Mouse (Mus musculus) neutrophil, adult 5-6 weeks (primary cell): Measurements from ENCODE around the gene Bcl3. TPM values are rescaled to one million over a fixed set of nuclear protein-coding genes. Genes with fewer than 3 reads are reported as not detected.

Source experiments
- ATAC-seq: fragments of 151-379, 151-347 bp; 2 replicates; pipeline ENCODE4 v1.8.0; 2017; ENCODE audit warnings: mild to moderate bottlenecking, moderate TSS enrichment; ENCODE audit not compliant: insufficient number of reproducible peaks, poor library complexity, low FRiP score, severe bottlenecking; ENCODE audit errors: extremely low read depth
- total RNA-seq: library from RNA; stranded (forward); fragments of 200-1000 nt; gene quantifications from 2 replicates; pipeline ENCODE4 v1.2.3, GENCODE M21; 2017

Gene Bcl3
- total RNA-seq: 59.9 and 60.2 TPM in 2 replicates

DNA sequence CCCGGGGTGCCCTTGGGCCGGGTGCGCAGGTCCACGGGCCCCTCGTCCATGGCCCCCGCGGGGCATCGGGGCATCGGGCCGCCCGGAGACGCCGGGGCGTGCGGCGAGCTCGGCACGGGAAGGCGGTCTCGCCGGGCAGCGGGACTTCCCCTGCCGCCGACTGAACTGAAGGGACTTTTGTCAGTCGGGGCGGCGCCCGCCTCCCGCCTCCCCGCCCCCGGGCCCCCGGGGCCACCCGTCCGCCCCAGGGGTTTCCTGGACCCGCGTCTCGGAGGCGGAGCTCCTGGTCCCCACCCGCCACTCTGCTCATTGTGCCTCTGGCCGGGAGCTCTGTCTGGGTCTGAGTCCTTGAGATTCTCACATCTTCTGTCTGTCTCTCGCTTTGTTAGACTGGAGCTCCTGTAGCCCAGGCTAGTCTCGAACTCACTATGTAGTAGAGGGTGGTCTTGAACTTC is at the start of gene Bcl3:
Gene Bcl3, minus strand, starts transcription at position 167 of the 455 bp plus-strand sequence.
- peak; percentile 31 for ATAC-seq

DNA sequence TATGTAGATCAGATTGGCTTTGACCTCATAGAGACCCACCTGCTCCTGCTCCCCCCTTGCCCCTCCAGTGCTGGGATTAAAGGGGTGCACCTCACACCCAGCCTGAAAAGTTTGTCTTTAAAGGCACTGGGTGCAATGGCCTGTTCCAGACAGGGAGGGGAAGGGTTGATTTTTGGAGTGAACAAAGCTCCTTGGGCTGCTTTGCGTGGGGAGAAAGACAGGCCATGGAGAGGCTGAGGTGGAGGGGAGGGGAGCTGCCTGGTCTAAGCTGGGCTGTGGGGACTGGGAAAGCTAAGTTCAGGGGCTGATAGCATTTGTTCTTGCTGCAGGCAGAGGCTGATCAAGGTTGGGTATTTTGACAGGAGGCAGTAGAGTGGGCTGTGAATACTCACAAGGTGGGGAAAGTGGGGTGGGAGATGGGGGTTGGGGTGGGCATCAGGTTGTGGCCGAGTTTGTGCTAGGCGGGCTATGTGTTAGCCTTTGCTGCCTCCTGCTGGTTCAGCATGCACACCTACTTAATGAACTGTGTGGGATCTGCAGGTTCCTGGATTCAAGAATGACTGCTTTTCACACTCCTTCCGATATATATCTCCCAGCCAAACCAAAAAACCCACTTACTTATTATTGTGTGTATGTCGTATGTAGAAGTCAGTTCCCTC is 49.5 kb upstream of the Bcl3 start:
- ATAC-seq: no peak

DNA sequence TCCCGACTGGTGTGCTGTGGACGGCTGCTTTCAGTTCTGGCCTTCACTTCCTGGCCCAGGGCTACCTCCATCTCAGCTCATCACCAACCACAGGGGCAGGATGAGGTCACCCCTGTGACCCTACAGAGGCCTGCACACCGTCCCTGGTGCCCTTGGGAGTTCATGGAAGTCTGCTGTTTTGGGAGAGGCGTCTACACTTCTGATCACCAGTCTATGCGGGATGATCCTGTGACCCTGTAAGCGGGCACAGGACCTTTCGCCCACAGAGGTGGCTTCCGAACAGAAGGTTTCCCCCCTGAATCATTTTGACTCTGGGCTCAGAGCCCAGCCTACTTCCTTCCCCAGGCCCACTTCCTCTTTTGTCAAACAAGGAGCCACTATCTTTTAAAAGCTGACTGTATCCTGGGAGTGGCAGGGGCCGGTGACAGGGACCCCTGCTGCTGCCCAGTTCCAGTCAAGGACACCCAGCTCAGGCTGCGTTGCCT is 48.6 kb upstream of the Bcl3 start:
- ATAC-seq: peak; percentile 75

DNA sequence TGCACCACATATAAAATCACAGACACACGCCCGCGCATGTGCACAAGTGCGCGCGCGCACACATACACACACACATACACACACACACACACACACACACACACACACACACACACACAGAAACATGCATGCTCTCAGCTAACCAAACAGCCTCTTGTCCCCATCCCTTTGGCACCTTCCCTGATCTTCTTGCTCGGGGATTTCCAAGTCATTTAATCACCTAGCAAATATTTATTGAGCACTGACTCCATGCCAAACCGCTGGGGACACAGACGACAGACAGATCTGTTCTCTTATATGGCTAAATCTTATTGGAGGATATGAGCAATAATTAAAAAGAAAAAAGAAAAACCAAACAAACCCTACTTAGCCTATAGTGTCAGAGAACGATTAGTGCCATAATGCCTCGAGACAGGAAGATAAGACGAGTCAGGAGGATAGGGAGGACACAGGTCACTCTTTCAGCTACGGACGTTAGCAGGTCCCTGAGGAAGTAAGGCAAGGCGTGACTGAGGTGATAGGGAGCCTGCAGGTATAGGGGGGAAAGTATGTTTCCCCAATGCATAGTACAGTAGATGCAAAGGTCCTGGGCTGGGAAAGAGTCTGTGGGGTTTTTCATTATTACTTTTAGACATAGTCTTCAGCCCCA is 45.3 kb upstream of the Bcl3 start:
- no peak for ATAC-seq

DNA sequence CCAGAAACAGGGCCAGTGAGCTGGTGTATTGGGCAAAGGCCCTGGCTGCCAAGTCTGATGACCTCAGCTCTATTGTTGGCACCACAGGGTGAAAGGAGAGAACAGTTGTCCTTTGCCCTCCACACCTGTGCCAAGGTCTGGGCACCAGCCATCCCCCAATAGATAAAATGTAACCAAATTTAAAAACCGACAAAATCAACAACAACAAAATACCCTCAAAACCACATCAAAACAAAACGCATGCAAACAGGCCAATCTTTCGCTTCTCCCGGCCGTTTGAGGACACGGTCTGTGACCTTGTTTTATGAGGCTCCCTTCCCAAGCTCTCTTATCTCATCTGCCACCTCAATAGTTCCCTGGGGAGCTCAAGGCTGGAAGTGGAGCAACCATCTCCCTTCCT is 43.9 kb upstream of the Bcl3 start:
- no peak for ATAC-seq

DNA sequence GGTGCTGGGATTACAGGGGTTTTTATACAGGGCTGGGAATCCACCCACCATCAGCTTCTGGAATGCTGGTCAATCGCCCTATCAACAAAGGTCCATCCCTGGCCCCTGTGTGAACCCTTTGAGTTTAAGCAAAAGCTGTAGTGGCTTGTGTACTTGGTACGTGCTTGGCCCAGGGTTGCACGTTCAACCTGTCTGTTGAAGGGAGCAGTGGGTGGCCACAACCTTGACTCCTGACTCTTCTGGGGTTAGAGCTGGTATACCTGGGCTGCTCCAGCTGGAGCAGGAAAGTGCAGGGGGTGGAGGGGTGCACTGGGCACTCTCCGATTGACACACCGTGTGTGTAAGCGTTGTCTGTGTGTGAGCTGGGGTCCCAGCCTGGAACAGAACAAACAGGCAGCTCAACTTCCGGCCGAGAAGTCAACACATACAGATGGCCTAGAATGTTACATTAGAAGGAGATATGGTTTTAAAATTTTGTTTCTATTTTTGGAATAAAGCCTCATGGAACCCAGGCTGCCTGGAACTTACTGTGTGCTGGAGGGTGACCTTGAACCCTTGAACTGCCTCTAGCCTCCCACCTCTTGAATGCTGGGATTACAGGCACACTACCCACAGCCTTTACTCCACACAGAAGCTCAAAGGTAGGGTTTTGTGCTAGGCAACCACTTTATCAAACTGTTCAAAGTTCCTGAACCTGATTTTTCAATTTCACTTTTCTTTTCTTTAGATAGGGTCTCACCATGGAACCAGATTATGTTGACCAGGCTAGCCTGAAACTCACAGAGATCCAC is 42.9 kb upstream of the Bcl3 start:
- no peak for ATAC-seq

DNA sequence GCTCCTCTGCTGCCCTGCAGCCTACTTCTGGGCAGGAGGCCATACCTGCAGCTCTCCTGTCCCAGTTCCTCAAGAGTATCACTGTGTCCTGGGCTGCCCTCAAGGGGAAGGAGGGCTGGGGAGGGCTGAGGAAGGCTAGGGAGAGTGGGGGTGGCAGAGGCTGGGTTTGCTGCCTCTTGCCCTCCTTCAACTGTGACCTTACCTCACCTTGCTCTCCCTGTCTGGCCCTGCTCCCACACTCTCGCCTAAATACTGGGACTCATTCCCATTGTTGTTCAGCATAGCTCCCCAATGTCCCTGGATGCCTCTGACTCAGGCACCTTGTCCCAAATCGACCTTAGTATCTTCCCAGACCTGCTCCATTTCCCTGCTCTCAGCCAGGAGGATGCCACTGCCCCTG is 41.7 kb upstream of the Bcl3 start:
- no peak for ATAC-seq

DNA sequence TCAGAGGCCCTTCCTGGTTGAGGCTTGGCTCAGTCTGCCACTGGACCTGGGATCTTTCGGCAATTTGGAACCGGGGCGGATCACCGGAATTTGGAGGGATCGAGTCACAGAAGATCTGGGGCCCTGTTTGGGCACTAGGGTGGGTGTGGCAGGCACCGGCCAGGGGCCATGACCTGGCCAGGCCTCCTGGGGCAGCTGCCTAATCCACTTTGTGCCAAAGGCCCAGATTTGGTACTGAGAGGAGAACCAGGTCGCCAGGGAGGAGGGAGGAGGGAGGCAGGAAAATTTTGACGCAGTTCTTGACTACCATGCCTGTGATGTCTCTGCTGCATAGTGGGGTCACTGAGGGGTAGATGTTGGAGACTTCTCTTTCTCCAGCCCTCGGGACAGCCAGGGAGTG is 38.6 kb upstream of the Bcl3 start, which contains the start of gene Ceacam16:
Gene Ceacam16, minus strand, starts transcription at position 101 of the 400 bp plus-strand sequence.
- no peak for ATAC-seq

DNA sequence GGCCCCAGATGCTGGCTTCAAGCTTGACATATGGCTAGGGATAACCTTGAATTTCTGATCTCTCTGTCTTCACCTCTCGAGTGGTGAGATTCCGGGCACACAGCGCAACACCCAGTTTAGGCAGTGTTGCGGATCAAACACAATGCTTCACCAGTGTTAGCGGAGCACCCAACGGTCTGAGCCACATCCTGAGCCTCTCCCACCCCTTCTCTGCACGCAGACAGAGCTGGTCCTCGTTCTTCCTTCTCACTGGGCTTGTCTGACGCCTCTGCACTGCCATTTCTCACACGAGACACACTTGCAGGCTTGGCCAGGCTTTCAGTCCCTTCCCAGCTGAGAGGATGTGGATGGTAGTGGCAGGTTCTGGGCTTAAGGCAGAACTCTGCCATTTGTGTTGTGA is 37.2 kb upstream of the Bcl3 start:
- no peak for ATAC-seq

DNA sequence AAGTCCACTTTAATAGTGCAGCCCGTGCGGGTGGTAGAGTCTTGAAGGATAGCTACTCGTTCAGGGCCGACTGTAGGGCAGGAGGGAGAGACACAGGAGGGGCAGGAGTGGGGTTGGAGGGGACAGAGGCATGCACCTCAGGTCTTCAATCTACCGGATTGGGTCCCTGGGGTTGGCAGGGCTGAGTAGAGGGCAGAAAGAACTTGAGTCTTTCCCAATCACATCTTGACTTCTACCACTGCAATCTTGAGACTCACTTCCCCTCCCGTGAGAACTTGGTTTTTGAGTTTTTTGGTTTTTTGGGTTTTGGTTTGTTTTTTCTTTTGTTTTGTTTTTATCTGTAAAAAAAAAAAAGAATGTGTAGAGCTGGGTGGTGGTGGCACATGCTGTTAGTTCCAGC is 33.7 kb upstream of the Bcl3 start:
- no peak for ATAC-seq

DNA sequence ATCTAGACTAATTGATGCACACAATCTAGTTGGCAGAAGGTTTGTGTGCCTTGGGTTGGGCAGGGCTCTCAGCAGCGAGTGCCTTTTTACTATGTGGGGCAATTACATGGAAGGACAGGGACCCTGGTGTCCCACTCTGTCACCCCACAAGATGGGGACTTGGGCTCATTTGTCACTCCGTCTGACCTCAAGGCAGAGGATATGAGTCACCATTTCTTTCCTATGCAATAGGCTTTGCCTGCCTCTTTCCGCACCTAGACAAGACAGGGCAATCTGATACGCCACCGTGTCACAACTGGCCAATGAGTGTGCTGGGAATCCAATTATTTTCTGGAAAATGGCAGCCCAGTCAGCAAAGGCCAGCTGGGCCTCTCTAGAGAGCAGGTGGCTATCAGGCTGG is 33.1 kb upstream of the Bcl3 start:
- no peak for ATAC-seq

DNA sequence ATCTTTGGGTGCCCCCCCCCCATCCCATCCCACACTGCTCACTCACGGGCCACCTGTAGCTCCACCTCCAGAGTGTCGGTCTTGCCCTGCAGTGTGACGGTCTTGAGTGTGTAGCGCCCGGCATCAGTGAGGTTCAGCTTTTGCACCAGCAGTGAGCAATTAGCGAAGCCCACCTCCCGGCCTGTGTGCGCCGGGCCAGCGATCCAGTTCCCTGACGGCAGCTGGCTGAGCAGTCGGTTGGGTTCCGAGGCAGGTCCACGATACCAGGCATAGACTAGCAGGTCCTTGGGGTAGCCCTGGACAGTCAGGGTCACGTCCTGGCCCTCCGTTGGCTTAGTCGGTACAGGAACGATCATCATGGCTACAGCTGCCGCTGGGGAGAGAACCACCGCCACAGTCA is 31.0 kb upstream of the Bcl3 start:
- ATAC-seq: no peak

DNA sequence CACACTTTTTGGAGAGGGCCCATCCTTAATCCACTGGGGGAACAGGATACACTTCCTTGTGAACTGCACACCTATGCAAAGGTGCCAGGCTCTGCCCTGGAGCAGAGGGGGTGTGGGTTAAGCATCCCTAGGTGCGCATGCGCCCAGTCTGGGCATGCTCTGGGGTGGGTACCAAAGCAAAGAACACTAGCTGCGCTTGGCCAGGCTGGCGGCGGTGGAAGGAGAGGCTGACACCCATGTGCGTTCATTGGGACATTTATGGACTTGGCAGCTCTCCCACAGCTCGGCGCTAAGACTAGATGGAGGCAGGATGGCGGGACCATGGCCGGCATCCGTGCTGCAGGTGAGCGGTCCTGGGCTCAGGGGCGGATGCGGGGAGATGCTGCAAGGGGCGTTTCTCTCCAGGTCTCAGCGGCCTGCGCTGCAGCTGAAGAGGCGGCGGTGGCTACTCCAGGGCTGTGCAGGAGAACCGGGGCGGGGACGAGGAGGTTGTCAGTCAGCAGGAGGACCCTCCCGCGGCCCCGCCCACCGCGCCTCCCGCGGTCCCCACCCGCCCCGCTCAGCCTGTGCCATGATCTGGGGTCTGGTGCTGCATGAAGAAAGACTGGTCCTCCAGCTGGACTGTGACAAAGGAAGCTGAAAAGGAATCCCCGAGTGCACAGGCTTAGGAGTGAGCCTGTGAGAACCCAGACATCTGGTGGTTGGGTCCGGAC is 29.4 kb upstream of the Bcl3 start, which contains the start of gene Gm19345:
Gene Gm19345, plus strand, starts transcription at position 146 of the 713 bp plus-strand sequence.
- no peak for ATAC-seq

DNA sequence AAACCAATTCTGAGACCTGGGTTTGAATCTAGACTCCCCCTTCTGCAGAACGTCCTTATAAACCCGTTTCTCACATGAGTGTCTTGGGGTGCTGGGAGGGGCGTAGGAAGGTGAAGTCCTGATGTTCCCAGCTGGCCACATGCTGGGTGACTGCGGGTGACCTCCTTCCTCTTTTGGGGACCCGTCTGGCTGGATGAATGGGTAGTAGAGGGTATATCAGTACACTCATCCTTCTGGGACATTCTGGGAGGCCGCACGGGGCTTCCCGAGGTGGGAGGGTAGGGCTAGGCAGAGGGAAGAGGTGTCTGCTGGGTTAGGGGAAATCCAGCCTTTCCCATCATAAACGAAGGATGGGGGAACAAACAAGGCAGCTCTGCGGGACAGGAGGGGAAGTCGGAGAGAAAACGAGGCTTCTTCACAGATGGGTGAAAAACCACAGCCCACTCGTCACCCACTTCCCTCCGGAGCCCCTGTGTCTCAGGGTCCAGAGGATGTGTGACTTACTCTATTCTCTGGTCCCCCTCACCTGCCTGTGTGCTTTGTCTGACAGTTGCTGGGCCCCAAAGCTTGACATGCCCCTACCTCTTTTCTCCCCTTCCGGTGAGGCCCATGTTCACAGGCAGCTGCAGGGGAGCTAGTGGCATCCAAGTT is 22.1 kb upstream of the Bcl3 start:
- peak; percentile 37 for ATAC-seq

DNA sequence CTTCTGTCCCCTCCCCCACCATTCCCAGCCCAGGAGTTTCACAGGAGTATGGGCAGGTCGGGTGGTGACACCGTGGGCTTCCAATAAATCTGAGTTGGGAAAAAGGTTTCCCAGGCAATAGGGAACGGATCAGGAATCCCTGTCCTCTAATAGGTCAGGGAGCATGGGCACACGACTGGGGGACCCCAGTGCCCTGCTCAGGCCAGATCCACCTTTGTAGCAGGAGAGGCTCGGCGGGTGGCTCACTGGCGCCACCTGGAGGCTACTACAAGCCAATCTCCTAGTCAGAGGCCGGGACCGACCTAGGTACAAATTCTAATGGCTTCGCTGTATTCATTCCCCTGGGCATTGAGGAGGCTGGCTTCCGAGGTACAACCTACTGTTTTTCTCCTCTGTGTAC is 21.0 kb upstream of the Bcl3 start:
- peak; percentile 79 for ATAC-seq

DNA sequence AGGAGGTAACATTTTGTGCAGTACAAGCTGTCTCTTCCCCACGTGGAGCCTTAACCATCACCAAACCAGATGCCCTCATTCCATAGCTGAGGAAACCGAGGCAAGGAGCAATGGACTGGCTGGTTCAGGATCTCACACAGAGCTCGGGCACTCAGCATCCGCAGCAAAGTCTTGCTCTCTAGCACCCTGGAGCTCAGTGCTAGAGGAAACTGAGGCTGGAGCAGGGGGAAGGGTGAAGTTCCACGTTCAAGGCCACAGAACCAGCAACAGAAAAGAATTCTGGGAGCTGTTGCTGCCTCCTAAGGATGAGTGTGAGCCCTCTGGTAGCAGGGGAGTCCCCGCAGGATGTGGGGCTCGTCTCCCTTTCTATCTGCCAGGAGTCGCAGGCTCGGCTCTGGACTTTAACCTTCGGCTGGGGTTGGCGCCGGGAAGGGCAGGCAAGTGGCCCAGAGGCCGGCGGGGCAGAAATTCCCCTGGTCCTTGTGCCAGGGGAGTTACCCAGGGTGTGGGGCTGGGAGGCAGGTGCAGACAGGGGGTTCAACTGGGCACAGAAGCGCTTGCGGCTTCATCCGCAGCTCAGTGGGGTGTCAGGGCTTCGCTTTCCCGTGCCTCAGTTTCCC is 20.4 kb upstream of the Bcl3 start:
- no peak for ATAC-seq

DNA sequence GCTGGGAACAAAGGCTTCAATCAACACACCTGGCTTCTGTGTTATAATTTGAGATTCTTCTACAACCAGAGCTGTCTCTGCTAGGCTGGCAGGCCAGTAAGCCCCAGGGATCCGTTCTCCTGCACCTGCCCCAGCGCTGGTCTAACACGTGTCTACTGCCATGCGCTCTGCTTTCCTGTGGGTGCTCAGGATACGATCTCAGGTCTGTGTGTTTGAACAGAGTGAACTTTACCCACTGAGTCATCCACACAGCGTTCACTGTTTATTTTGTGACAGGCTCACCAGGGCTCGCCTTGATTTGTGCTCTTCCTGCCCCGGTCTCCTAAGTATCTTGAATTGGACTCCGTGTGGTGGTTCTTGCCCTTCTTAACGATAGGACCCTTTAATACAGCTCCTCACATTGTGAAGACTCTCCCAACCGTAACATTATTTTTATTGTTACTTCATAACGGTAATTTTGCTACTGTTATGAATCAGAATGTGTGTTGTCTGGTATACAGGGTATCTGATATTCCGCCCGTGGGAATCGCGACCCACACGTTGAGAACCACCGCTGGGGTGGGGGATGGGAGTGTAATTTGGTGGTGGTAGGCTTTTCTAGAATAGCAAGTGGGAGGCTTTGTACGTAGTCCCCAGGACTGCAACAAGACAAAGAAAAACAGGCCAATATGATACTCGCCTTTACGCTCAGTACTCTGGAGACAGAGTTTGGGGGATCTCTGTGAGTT is 19.3 kb upstream of the Bcl3 start:
- no peak for ATAC-seq

DNA sequence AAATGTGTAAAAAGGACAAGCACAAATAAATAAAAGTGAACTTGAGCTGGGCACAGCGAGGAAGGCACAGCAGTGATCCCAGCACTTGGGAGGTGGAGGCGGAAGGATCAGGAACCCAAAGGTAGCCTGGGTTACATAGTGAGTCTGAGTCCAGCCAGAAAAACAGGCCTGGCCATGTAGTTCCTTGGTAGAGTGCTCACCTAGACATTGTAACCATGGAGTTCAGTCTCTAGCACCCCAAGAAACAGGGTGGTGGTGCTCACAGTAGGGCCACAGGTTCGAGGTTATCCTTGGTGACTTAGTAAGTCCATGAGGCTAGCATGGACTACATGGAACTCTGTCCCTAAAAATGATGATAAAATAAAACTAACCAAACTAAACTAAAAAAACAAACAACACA is 18.4 kb upstream of the Bcl3 start:
- no peak for ATAC-seq
